Mouse (Mus musculus) stomach, postnatal 0 days (tissue): Measurements from ENCODE around the gene Zgpat. TPM values are rescaled to one million over a fixed set of nuclear protein-coding genes. Genes with fewer than 3 reads are reported as not detected.

ENCODE experiments used
- ATAC-seq: fragments of 200-750 bp; cut with Nextera tagmentation; 2 replicates; pipeline ENCODE4 v1.8.0; 2017; ENCODE audit not compliant: low FRiP score, low TSS enrichment
- DNase-seq: peaks from one replicate; pipeline ENCODE4 v3.0.0-alpha.2; 2016; ENCODE audit warnings: low spot score
- H3K27ac ChIP-seq: fragments of 300-500 bp; sonication (generic); replicated peaks from 2 replicates; pipeline ENCODE4 v1.5.1; 2014; ENCODE audit warnings: mild to moderate bottlenecking, control low read depth
- H3K27me3 ChIP-seq: fragments of 300-500 bp; sonication (generic); 2 replicates; pipeline ENCODE4 v1.6.1; 2014; ENCODE audit warnings: low read length; ENCODE audit not compliant: control insufficient read depth, insufficient read depth
- H3K36me3 ChIP-seq: fragments of 300-500 bp; sonication (generic); 2 replicates; pipeline ENCODE4 v1.6.1; 2014; ENCODE audit warnings: low read length, mixed read lengths; ENCODE audit not compliant: control insufficient read depth, insufficient read depth
- H3K4me1 ChIP-seq: fragments of 300-500 bp; sonication (generic); replicated peaks from 2 replicates; pipeline ENCODE4 v1.6.1; 2014; ENCODE audit warnings: antibody characterized with exemption; ENCODE audit not compliant: control insufficient read depth, insufficient read depth
- H3K4me2 ChIP-seq: fragments of 300-500 bp; sonication (generic); replicated peaks from 2 replicates; pipeline ENCODE4 v1.6.1; 2014; ENCODE audit warnings: low read depth, mild to moderate bottlenecking, control low read depth, moderate library complexity
- H3K4me3 ChIP-seq: fragments of 300-500 bp; sonication (generic); 2 replicates; pipeline ENCODE4 v1.5.1; 2014; ENCODE audit warnings: low read depth, low read length, control low read depth
- H3K9ac ChIP-seq: fragments of 300-500 bp; sonication (generic); 2 replicates; pipeline ENCODE4 v1.6.1; 2014; ENCODE audit warnings: mild to moderate bottlenecking, low read length, control low read depth, mixed read lengths
- H3K9me3 ChIP-seq: fragments of 300-500 bp; sonication (generic); 2 replicates; pipeline ENCODE4 v1.6.1; 2016; ENCODE audit warnings: low read length; ENCODE audit not compliant: control insufficient read depth
- CTCF ChIP-seq: IDR thresholded peaks from 2 replicates; pipeline ENCODE4 v1.5.1; 2016; ENCODE audit warnings: antibody characterized with exemption, low read depth, mild to moderate bottlenecking, moderate library complexity
- EP300 ChIP-seq: optimal IDR thresholded peaks from 2 replicates; pipeline ENCODE3; 2016; ENCODE audit warnings: antibody characterized with exemption
- WGBS: fragments of 180-500 bp; shearing (Covaris S2); extraction: QIAGEN DNeasy Blood & Tissue Kit; methylation state at CpG from one replicate; pipeline ENCODE4 v1.1.7; 2014; 5-methylcytosine and 5-hydroxymethylcytosine counted together
- polyA plus RNA-seq: library from polyadenylated mRNA; unstranded; fragments of >200 nt; fragmentation: Nextera tagmentation; extraction: Ambion mirVana; gene quantifications from 2 replicates; pipeline ENCODE4 v1.2.1, GENCODE M21; 2015

The Zgpat gene
- polyA plus RNA-seq, 1 experiment from 2014 or later = 15.5 TPM

DNA sequence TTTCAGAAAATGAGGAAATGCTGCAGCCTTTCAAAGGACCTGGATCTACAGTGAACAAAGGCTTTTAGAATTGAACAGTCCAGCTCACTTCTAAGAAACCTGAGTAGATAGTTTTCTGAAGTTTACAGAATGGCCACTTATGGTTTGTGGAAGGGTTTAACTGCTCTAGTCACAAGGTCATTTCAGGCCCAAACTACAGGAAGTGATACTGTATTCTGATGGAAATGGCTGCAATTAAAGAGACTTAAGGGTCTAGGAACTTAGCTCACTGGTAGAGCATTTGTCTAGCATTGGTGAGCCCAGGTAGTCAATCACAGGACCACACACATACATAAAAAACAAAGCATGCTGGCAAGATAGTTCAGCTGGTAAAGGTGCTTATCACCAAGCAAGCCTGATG is 32.2 kb upstream of the Zgpat start:
- H3K36me3 ChIP-seq = peaks cover 12% of the 10 kb centered on the region; the same call in 1 of the 2 replicates
- TF ChIP-seq CTCF (no peak), EP300 (no peak)
- H3K4me1 ChIP-seq = no peaks in the 10 kb centered on the region
- no peak for ATAC-seq
- H3K9me3 ChIP-seq = no peaks in the 10 kb centered on the region
- H3K4me2 ChIP-seq = no peak overlapping the region
- H3K27me3 ChIP-seq = no peaks in the 10 kb centered on the region
- no peak overlapping the region for H3K4me3 ChIP-seq
- H3K9ac ChIP-seq = no peak overlapping the region
- DNase-seq = no peak
- H3K27ac ChIP-seq = no peak overlapping the region

DNA sequence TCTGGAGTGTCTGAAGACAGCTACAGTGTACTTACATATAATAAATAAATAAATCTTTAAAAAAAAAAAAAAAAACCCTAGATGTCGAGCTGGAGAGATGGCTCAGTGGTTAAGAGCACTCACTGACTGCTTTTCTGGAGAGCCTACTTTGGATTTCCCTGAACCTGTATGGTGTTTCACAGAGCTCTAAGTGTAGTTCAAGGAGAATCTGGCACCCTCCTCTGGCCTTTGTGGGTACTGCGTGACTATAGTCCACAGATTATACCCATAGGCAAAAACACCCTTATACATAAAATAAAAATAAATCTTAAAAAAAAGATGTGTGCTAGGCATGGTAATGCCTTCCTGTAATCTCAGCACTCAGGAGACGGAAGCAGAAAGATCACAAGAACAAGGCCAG is 30.7 kb upstream of the Zgpat start:
- Histone ChIP-seq H3K4me2 (no peak overlapping the region), H3K4me1 (no peaks in the 10 kb centered on the region), H3K36me3 (peaks cover 15% of the 10 kb centered on the region; the same call in 1 of the 2 replicates), H3K27me3 (no peaks in the 10 kb centered on the region), H3K9me3 (no peaks in the 10 kb centered on the region), H3K4me3 (no peak overlapping the region), H3K27ac (no peak overlapping the region), H3K9ac (no peak overlapping the region)
- peak; percentile 68 for ATAC-seq
- WGBS = 65% methylated on average over 3 of the region's 3 CpGs
- TF ChIP-seq EP300 (no peak), CTCF (peak; percentile 80)
- DNase-seq = peak; percentile 73

DNA sequence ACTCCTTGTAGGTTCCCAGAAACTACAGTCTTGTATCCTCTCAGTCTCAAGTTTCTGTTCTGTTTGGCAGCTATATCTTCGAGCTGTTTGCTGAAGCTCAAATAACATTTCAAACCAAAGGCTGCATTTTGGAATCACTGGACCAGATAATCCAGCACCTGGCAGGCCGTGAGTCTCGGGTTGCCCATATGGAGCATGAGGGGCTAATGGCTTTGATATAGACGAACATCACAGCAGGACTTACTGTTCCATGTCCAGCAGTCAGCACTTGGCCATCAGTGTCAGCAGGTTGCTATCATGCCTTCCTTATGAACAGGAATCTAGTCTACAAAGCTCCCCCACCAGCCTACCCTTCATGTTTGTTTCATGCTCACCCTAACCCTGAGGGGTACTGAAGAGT is 24.3 kb upstream of the Zgpat start:
- Histone ChIP-seq H3K27ac (no peak overlapping the region), H3K4me1 (no peaks in the 10 kb centered on the region), H3K4me2 (no peak overlapping the region), H3K4me3 (no peak overlapping the region), H3K9ac (no peak overlapping the region), H3K27me3 (no peaks in the 10 kb centered on the region), H3K36me3 (peaks cover 2% of the 10 kb centered on the region; the same call in 1 of the 2 replicates), H3K9me3 (no peaks in the 10 kb centered on the region)
- WGBS = 90% methylated on average over 4 of the region's 4 CpGs
- TF ChIP-seq CTCF (no peak), EP300 (no peak)
- ATAC-seq (no peak), DNase-seq (no peak)

GRCm38 (mm10) chr2:181342766-181343165 is 22.0 kb upstream of the Zgpat start:
- no peak overlapping the region for H3K9ac ChIP-seq
- no peaks in the 10 kb centered on the region for H3K27me3 ChIP-seq
- ATAC-seq (no peak), DNase-seq (no peak)
- no peaks in the 10 kb centered on the region for H3K4me1 ChIP-seq
- no peaks in the 10 kb centered on the region for H3K9me3 ChIP-seq
- H3K27ac ChIP-seq = no peak overlapping the region
- H3K36me3 ChIP-seq = peaks cover 10% of the 10 kb centered on the region
- no peak for TF ChIP-seq EP300
- no peak for TF ChIP-seq CTCF
- no peak overlapping the region for H3K4me3 ChIP-seq
- H3K4me2 ChIP-seq = no peak overlapping the region
- WGBS = 87% methylated on average over 6 of the region's 6 CpGs

DNA sequence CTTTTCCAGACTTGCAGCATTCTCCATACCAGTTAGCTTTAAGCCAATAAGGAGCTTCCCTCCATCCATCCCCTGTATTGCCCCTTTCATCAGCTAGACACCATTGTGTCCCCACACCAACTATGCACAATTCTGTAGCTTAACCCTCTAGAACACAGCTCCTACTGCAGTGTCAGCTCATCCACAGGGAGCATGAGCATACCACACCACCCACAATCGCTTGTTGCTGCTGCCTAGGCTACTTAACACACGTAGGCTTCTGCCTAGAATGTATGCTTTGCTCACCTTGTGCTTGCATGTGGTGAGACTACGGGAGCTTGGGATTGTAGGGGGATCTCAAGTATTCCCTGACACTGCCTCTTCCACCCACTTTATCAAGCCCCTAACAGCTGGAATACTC is 7.9 kb upstream of the Zgpat start:
- TF ChIP-seq EP300 = no peak
- TF ChIP-seq CTCF = no peak
- Histone ChIP-seq H3K27ac (no peak overlapping the region), H3K36me3 (peaks cover 25% of the 10 kb centered on the region), H3K27me3 (no peaks in the 10 kb centered on the region), H3K9me3 (no peaks in the 10 kb centered on the region), H3K4me3 (no peak overlapping the region), H3K4me2 (no peak overlapping the region), H3K9ac (no peak overlapping the region), H3K4me1 (no peaks in the 10 kb centered on the region)
- no peak for DNase-seq
- 77% methylated on average over 3 of the region's 3 CpGs for whole genome bisulfite sequencing
- ATAC-seq = no peak

- peaks cover 9% of the 10 kb centered on the region for H3K36me3 ChIP-seq
- peak overlapping the region; percentile 91; the same call in 1 of the 2 replicates for H3K9ac ChIP-seq
- H3K4me3 ChIP-seq = peak overlapping the region; percentile 71; the same call in 1 of the 2 replicates
- H3K27ac ChIP-seq = no peak overlapping the region
- H3K4me2 ChIP-seq = peak overlapping the region; percentile 97
- no peak for DNase-seq
- no peak for ATAC-seq
- TF ChIP-seq EP300 = no peak
- TF ChIP-seq CTCF = no peak
- H3K27me3 ChIP-seq = no peaks in the 10 kb centered on the region
- peaks cover 5% of the 10 kb centered on the region for H3K4me1 ChIP-seq
- 79% methylated on average over 3 of the region's 3 CpGs for WGBS
- no peaks in the 10 kb centered on the region for H3K9me3 ChIP-seq
Measured at GRCm38 (mm10) chr2:181363946-181364345, 782 bp upstream of the Zgpat start.
